Mouse (Mus musculus): Measurements from ENCODE around the gene Arhgap32. TPM values are rescaled to one million over a fixed set of nuclear protein-coding genes. Genes with fewer than 3 reads are reported as not detected.
A peak's percentile ranks its signal among the peaks of the same experiment; 100 is the strongest.

Gene Arhgap32
- polyA plus RNA-seq (2015; fragmentation: Nextera tagmentation; extraction: Ambion mirVana): 0.32 and 0.57 TPM in 2 replicates

- 60% methylated on average over 1 of the region's 1 CpGs for WGBS (ENCODE audit: insufficient replicate concordance)
- H3K27me3 ChIP-seq (ENCODE audit: control insufficient read depth, insufficient read depth, low read depth, low read length): no peaks in the 10 kb centered on the region
- H3K27ac ChIP-seq (ENCODE audit: low read length): no peak within 1 kb of the TSS
- H3K36me3 ChIP-seq (ENCODE audit: control insufficient read depth, insufficient read depth): no peaks in the 10 kb centered on the region
- H3K4me1 ChIP-seq (ENCODE audit: control insufficient read depth, low read depth, low read length): peaks cover 13% of the 10 kb centered on the region
- H3K9me3 ChIP-seq (replicated peaks; ENCODE audit: control insufficient read depth, low read length): no peaks in the 10 kb centered on the region
- H3K9ac ChIP-seq (ENCODE audit: low read depth, low read length): no peak within 1 kb of the TSS
- ATAC-seq (ENCODE audit: low read depth): no peak
- H3K4me3 ChIP-seq (ENCODE audit: low read depth, low read length): no peak within 1 kb of the TSS
- H3K4me2 ChIP-seq (ENCODE audit: low read depth, low read length): no peak within 1 kb of the TSS
These were observed at the start of gene Arhgap32 for GRCm38 (mm10) chr9:32115786-32116185. Gene Arhgap32 (plus strand): TSS chr9:32116136.

- no peak for ATAC-seq (ENCODE audit: low read depth)
- H3K4me1 ChIP-seq (ENCODE audit: control insufficient read depth, low read depth, low read length): no peaks in the 10 kb centered on the region
- H3K9ac ChIP-seq (ENCODE audit: low read depth, low read length): no peak overlapping the region
- H3K36me3 ChIP-seq (ENCODE audit: control insufficient read depth, insufficient read depth): no peaks in the 10 kb centered on the region
- 59% methylated on average over 6 of the region's 6 CpGs for WGBS (ENCODE audit: insufficient replicate concordance)
- no peaks in the 10 kb centered on the region for H3K9me3 ChIP-seq (replicated peaks; ENCODE audit: control insufficient read depth, low read length)
- H3K27ac ChIP-seq (ENCODE audit: low read length): no peak overlapping the region
- no peak overlapping the region for H3K4me3 ChIP-seq (ENCODE audit: low read depth, low read length)
- H3K4me2 ChIP-seq (ENCODE audit: low read depth, low read length): no peak overlapping the region
- no peaks in the 10 kb centered on the region for H3K27me3 ChIP-seq (ENCODE audit: control insufficient read depth, insufficient read depth, low read depth, low read length)
These were observed 43.2 kb upstream of the Arhgap32 start for GRCm38 (mm10) chr9:32072778-32073177.

- Histone ChIP-seq H3K9me3 (replicated peaks; ENCODE audit: control insufficient read depth, low read length) (no peaks in the 10 kb centered on the region), H3K36me3 (ENCODE audit: control insufficient read depth, insufficient read depth) (no peaks in the 10 kb centered on the region), H3K27ac (ENCODE audit: low read length) (no peak overlapping the region), H3K4me2 (ENCODE audit: low read depth, low read length) (no peak overlapping the region), H3K9ac (ENCODE audit: low read depth, low read length) (no peak overlapping the region), H3K4me1 (ENCODE audit: control insufficient read depth, low read depth, low read length) (no peaks in the 10 kb centered on the region), H3K27me3 (ENCODE audit: control insufficient read depth, insufficient read depth, low read depth, low read length) (no peaks in the 10 kb centered on the region), H3K4me3 (ENCODE audit: low read depth, low read length) (no peak overlapping the region)
- ATAC-seq (ENCODE audit: low read depth): no peak
- 49% methylated on average over 4 of the region's 4 CpGs for WGBS (ENCODE audit: insufficient replicate concordance)
These were observed 27.7 kb upstream of the Arhgap32 start for GRCm38 (mm10) chr9:32088106-32088776.

- WGBS (ENCODE audit: insufficient replicate concordance): 49% methylated on average over 3 of the region's 3 CpGs
- Histone ChIP-seq H3K4me2 (ENCODE audit: low read depth, low read length) (no peak overlapping the region), H3K4me3 (ENCODE audit: low read depth, low read length) (no peak overlapping the region), H3K36me3 (ENCODE audit: control insufficient read depth, insufficient read depth) (no peaks in the 10 kb centered on the region), H3K4me1 (ENCODE audit: control insufficient read depth, low read depth, low read length) (no peaks in the 10 kb centered on the region; the same call in 1 of the 2 replicates), H3K27me3 (ENCODE audit: control insufficient read depth, insufficient read depth, low read depth, low read length) (no peaks in the 10 kb centered on the region), H3K9ac (ENCODE audit: low read depth, low read length) (no peak overlapping the region), H3K9me3 (replicated peaks; ENCODE audit: control insufficient read depth, low read length) (no peaks in the 10 kb centered on the region), H3K27ac (ENCODE audit: low read length) (no peak overlapping the region)
- 0 out of 2 replicates have a peak, but pooled peaks have one; percentile 19 for ATAC-seq (ENCODE audit: low read depth)
These were observed 27.1 kb upstream of the Arhgap32 start for GRCm38 (mm10) chr9:32088882-32089281.

- no peaks in the 10 kb centered on the region for H3K27me3 ChIP-seq (ENCODE audit: control insufficient read depth, insufficient read depth, low read depth, low read length)
- H3K9me3 ChIP-seq (replicated peaks; ENCODE audit: control insufficient read depth, low read length): no peaks in the 10 kb centered on the region
- no peak for ATAC-seq (ENCODE audit: low read depth)
- H3K36me3 ChIP-seq (ENCODE audit: control insufficient read depth, insufficient read depth): no peaks in the 10 kb centered on the region
- H3K4me3 ChIP-seq (ENCODE audit: low read depth, low read length): no peak overlapping the region
- H3K9ac ChIP-seq (ENCODE audit: low read depth, low read length): no peak overlapping the region
- H3K27ac ChIP-seq (ENCODE audit: low read length): no peak overlapping the region
- H3K4me1 ChIP-seq (ENCODE audit: control insufficient read depth, low read depth, low read length): peaks cover 9% of the 10 kb centered on the region
- WGBS (ENCODE audit: insufficient replicate concordance): 21% methylated on average over 2 of the region's 2 CpGs
- H3K4me2 ChIP-seq (ENCODE audit: low read depth, low read length): no peak overlapping the region
These were observed 22.5 kb upstream of the Arhgap32 start for GRCm38 (mm10) chr9:32093456-32093855.

- Histone ChIP-seq H3K4me1 (ENCODE audit: control insufficient read depth, low read depth, low read length) (peaks cover 13% of the 10 kb centered on the region), H3K9ac (ENCODE audit: low read depth, low read length) (no peak overlapping the region), H3K36me3 (ENCODE audit: control insufficient read depth, insufficient read depth) (no peaks in the 10 kb centered on the region), H3K4me3 (ENCODE audit: low read depth, low read length) (no peak overlapping the region), H3K27me3 (ENCODE audit: control insufficient read depth, insufficient read depth, low read depth, low read length) (no peaks in the 10 kb centered on the region), H3K9me3 (replicated peaks; ENCODE audit: control insufficient read depth, low read length) (no peaks in the 10 kb centered on the region), H3K4me2 (ENCODE audit: low read depth, low read length) (no peak overlapping the region), H3K27ac (ENCODE audit: low read length) (no peak overlapping the region)
- no peak for ATAC-seq (ENCODE audit: low read depth)
- WGBS (ENCODE audit: insufficient replicate concordance): 18% methylated on average over 13 of the region's 13 CpGs
These were observed 21.4 kb upstream of the Arhgap32 start for GRCm38 (mm10) chr9:32094351-32095120.

- Histone ChIP-seq H3K27me3 (ENCODE audit: control insufficient read depth, insufficient read depth, low read depth, low read length) (no peaks in the 10 kb centered on the region), H3K4me2 (ENCODE audit: low read depth, low read length) (no peak overlapping the region), H3K9ac (ENCODE audit: low read depth, low read length) (no peak overlapping the region), H3K36me3 (ENCODE audit: control insufficient read depth, insufficient read depth) (no peaks in the 10 kb centered on the region), H3K4me1 (ENCODE audit: control insufficient read depth, low read depth, low read length) (peaks cover 20% of the 10 kb centered on the region), H3K27ac (ENCODE audit: low read length) (no peak overlapping the region), H3K4me3 (ENCODE audit: low read depth, low read length) (no peak overlapping the region), H3K9me3 (replicated peaks; ENCODE audit: control insufficient read depth, low read length) (no peaks in the 10 kb centered on the region)
- WGBS (ENCODE audit: insufficient replicate concordance): 70% methylated on average over 4 of the region's 4 CpGs
- ATAC-seq (ENCODE audit: low read depth): no peak
These were observed 20.4 kb upstream of the Arhgap32 start for GRCm38 (mm10) chr9:32095511-32095910.

GRCm38 (mm10) chr9:32096541-32096940, 19.4 kb upstream of the Arhgap32 start:
- Histone ChIP-seq H3K27me3 (ENCODE audit: control insufficient read depth, insufficient read depth, low read depth, low read length) (no peaks in the 10 kb centered on the region), H3K27ac (ENCODE audit: low read length) (no peak overlapping the region), H3K36me3 (ENCODE audit: control insufficient read depth, insufficient read depth) (no peaks in the 10 kb centered on the region), H3K4me1 (ENCODE audit: control insufficient read depth, low read depth, low read length) (peaks cover 24% of the 10 kb centered on the region), H3K4me3 (ENCODE audit: low read depth, low read length) (no peak overlapping the region), H3K9me3 (replicated peaks; ENCODE audit: control insufficient read depth, low read length) (no peaks in the 10 kb centered on the region), H3K9ac (ENCODE audit: low read depth, low read length) (no peak overlapping the region), H3K4me2 (ENCODE audit: low read depth, low read length) (no peak overlapping the region)
- ATAC-seq (ENCODE audit: low read depth): no peak
- 57% methylated on average over 7 of the region's 7 CpGs for WGBS (ENCODE audit: insufficient replicate concordance)

- ATAC-seq (ENCODE audit: low read depth): no peak
- Histone ChIP-seq H3K4me2 (ENCODE audit: low read depth, low read length) (no peak overlapping the region), H3K9me3 (replicated peaks; ENCODE audit: control insufficient read depth, low read length) (no peaks in the 10 kb centered on the region), H3K36me3 (ENCODE audit: control insufficient read depth, insufficient read depth) (no peaks in the 10 kb centered on the region), H3K9ac (ENCODE audit: low read depth, low read length) (no peak overlapping the region), H3K4me1 (ENCODE audit: control insufficient read depth, low read depth, low read length) (peaks cover 30% of the 10 kb centered on the region), H3K27me3 (ENCODE audit: control insufficient read depth, insufficient read depth, low read depth, low read length) (no peaks in the 10 kb centered on the region), H3K27ac (ENCODE audit: low read length) (no peak overlapping the region), H3K4me3 (ENCODE audit: low read depth, low read length) (no peak overlapping the region)
- 75% methylated on average over 4 of the region's 4 CpGs for WGBS (ENCODE audit: insufficient replicate concordance)
These were observed 18.8 kb upstream of the Arhgap32 start for GRCm38 (mm10) chr9:32097123-32097522.
